Mouse (Mus musculus) megakaryocyte, embryonic 14.5 days (primary cell): ENCODE measurements at regions not wholly inside any gene's neighbourhood (a gene's known extent, or its start where the extent isn't known, plus 50 kb on each side); places are given as distances from the start of the nearest gene placed in this dataset.

ENCODE experiments used
- H3K27me3 ChIP-seq: replicated peaks from 2 replicates; pipeline ENCODE3; 2012; ENCODE audit warnings: inconsistent platforms
- H3K36me3 ChIP-seq: replicated peaks from 2 replicates; pipeline ENCODE3; 2012; ENCODE audit warnings: low read length, inconsistent platforms, mixed read lengths
- H3K4me1 ChIP-seq: 2 replicates; pipeline ENCODE4 v1.6.1; 2012; ENCODE audit warnings: inconsistent platforms
- H3K4me3 ChIP-seq: replicated peaks from 2 replicates; pipeline ENCODE3; 2012; ENCODE audit warnings: moderate library complexity, mild to moderate bottlenecking, inconsistent platforms
- H3K9me3 ChIP-seq: 2 replicates; pipeline ENCODE4 v1.6.1; 2012; ENCODE audit warnings: inconsistent platforms
- FLI1 ChIP-seq: IDR thresholded peaks from 2 replicates; pipeline ENCODE4 v1.6.1; 2012; ENCODE audit warnings: low read length, inconsistent platforms, mixed read lengths
- GATA1 ChIP-seq: IDR thresholded peaks from 3 replicates; pipeline ENCODE4 v1.6.1; 2012; ENCODE audit warnings: mixed read lengths, low read length, inconsistent platforms, borderline replicate concordance

- Histone ChIP-seq H3K9me3 (no peaks in the 10 kb centered on the region), H3K36me3 (no peaks in the 10 kb centered on the region), H3K4me1 (no peaks in the 10 kb centered on the region), H3K27me3 (no peaks in the 10 kb centered on the region), H3K4me3 (no peak overlapping the region)
- TF ChIP-seq FLI1 (no peak), GATA1 (no peak)
Observed at GRCm38 (mm10) chr6:95179993-95180392, 63.0 kb downstream of the Kbtbd8 start.

GRCm38 (mm10) chr6:95182238-95182637, 65.2 kb downstream of the Kbtbd8 start:
- H3K27me3 ChIP-seq, result no peaks in the 10 kb centered on the region
- no peaks in the 10 kb centered on the region for H3K4me1 ChIP-seq
- TF ChIP-seq GATA1 (no peak), FLI1 (no peak)
- H3K4me3 ChIP-seq, result no peak overlapping the region
- 0 out of 2 replicates have a peak, but pooled peaks cover 3% of the 10 kb centered on the region for H3K9me3 ChIP-seq
- no peaks in the 10 kb centered on the region for H3K36me3 ChIP-seq

- Histone ChIP-seq H3K9me3 (0 out of 2 replicates have a peak, but pooled peaks cover 3% of the 10 kb centered on the region), H3K27me3 (no peaks in the 10 kb centered on the region), H3K4me1 (no peaks in the 10 kb centered on the region)
Observed at GRCm38 (mm10) chr6:95185074-95185931, 68.3 kb downstream of the Kbtbd8 start.

GRCm38 (mm10) chr6:95196631-95197030, 79.6 kb downstream of the Kbtbd8 start:
- Histone ChIP-seq H3K4me3 (no peak overlapping the region), H3K27me3 (no peaks in the 10 kb centered on the region), H3K4me1 (no peaks in the 10 kb centered on the region), H3K36me3 (no peaks in the 10 kb centered on the region), H3K9me3 (no peaks in the 10 kb centered on the region)
- TF ChIP-seq FLI1 (no peak), GATA1 (no peak)

More at GRCm38 (mm10) chr6:95185074-95185931, 68.3 kb downstream of the Kbtbd8 start:
- H3K4me3 ChIP-seq, result no peak overlapping the region
- TF ChIP-seq GATA1, result no peak
- no peak for TF ChIP-seq FLI1
- no peaks in the 10 kb centered on the region for H3K36me3 ChIP-seq

- Histone ChIP-seq H3K9me3 (no peaks in the 10 kb centered on the region), H3K4me1 (no peaks in the 10 kb centered on the region), H3K4me3 (no peak overlapping the region), H3K36me3 (no peaks in the 10 kb centered on the region), H3K27me3 (no peaks in the 10 kb centered on the region)
- TF ChIP-seq FLI1 (no peak), GATA1 (no peak)
Observed at GRCm38 (mm10) chr6:95198611-95199010, 81.6 kb downstream of the Kbtbd8 start.

GRCm38 (mm10) chr6:95202291-95202790, 85.3 kb downstream of the Kbtbd8 start:
- no peaks in the 10 kb centered on the region for H3K27me3 ChIP-seq
- no peaks in the 10 kb centered on the region for H3K9me3 ChIP-seq
- TF ChIP-seq FLI1, result no peak
- no peak for TF ChIP-seq GATA1
- H3K4me1 ChIP-seq, result no peaks in the 10 kb centered on the region
- H3K4me3 ChIP-seq, result no peak overlapping the region
- no peaks in the 10 kb centered on the region for H3K36me3 ChIP-seq

GRCm38 (mm10) chr6:95202978-95203377, 85.9 kb downstream of the Kbtbd8 start:
- H3K9me3 ChIP-seq, result no peaks in the 10 kb centered on the region
- no peaks in the 10 kb centered on the region for H3K36me3 ChIP-seq
- H3K4me1 ChIP-seq, result no peaks in the 10 kb centered on the region
- no peak overlapping the region for H3K4me3 ChIP-seq
- H3K27me3 ChIP-seq, result no peaks in the 10 kb centered on the region
- TF ChIP-seq GATA1, result no peak
- TF ChIP-seq FLI1, result no peak

- H3K27me3 ChIP-seq, result no peaks in the 10 kb centered on the region
- no peaks in the 10 kb centered on the region for H3K36me3 ChIP-seq
- H3K9me3 ChIP-seq, result no peaks in the 10 kb centered on the region
- no peaks in the 10 kb centered on the region for H3K4me1 ChIP-seq
- no peak for TF ChIP-seq FLI1
- TF ChIP-seq GATA1, result no peak
- no peak overlapping the region for H3K4me3 ChIP-seq
Observed at GRCm38 (mm10) chr6:95204231-95204630, 87.2 kb downstream of the Kbtbd8 start.

GRCm38 (mm10) chr6:95207063-95207462, 90.0 kb downstream of the Kbtbd8 start:
- Histone ChIP-seq H3K36me3 (no peaks in the 10 kb centered on the region), H3K9me3 (no peaks in the 10 kb centered on the region), H3K27me3 (no peaks in the 10 kb centered on the region), H3K4me3 (no peak overlapping the region), H3K4me1 (no peaks in the 10 kb centered on the region)
- no peak for TF ChIP-seq FLI1
- TF ChIP-seq GATA1, result no peak

GRCm38 (mm10) chr6:95217431-95217830, 100.4 kb downstream of the Kbtbd8 start:
- no peaks in the 10 kb centered on the region for H3K27me3 ChIP-seq
- H3K4me3 ChIP-seq, result no peak overlapping the region
- H3K36me3 ChIP-seq, result no peaks in the 10 kb centered on the region
- TF ChIP-seq FLI1 (no peak), GATA1 (no peak)
- H3K4me1 ChIP-seq, result no peaks in the 10 kb centered on the region
- no peaks in the 10 kb centered on the region; the same call in 1 of the 2 replicates for H3K9me3 ChIP-seq

GRCm38 (mm10) chr6:95218830-95219229, 101.8 kb downstream of the Kbtbd8 start:
- Histone ChIP-seq H3K36me3 (no peaks in the 10 kb centered on the region), H3K9me3 (no peaks in the 10 kb centered on the region; the same call in 1 of the 2 replicates), H3K27me3 (no peaks in the 10 kb centered on the region), H3K4me1 (no peaks in the 10 kb centered on the region), H3K4me3 (no peak overlapping the region)
- TF ChIP-seq GATA1 (no peak), FLI1 (no peak)
